Mouse (Mus musculus) lung, embryonic 16.5 days (tissue): ENCODE results near the gene Tarbp2. TPM values are rescaled to one million over a fixed set of nuclear protein-coding genes. Genes with fewer than 3 reads are reported as not detected.

ENCODE experiments used
- ATAC-seq: fragments of 200-750 bp; cut with Nextera tagmentation; 2 replicates; pipeline ENCODE4 v1.8.0; 2017; ENCODE audit warnings: low read depth, mild to moderate bottlenecking, moderate library complexity
- H3K27ac ChIP-seq: fragments of 300-500 bp; sonication (generic); 2 replicates; pipeline ENCODE4 v1.5.1; 2014; ENCODE audit warnings: mild to moderate bottlenecking, control low read depth, low read length
- H3K27me3 ChIP-seq: fragments of 300-500 bp; sonication (generic); 2 replicates; pipeline ENCODE4 v1.6.1; 2014; ENCODE audit warnings: low read depth, low read length, mixed read lengths; ENCODE audit not compliant: control insufficient read depth, insufficient read depth
- H3K36me3 ChIP-seq: fragments of 300-500 bp; sonication (generic); 2 replicates; pipeline ENCODE4 v1.6.1; 2014; ENCODE audit warnings: low read length; ENCODE audit not compliant: control insufficient read depth, insufficient read depth
- H3K4me1 ChIP-seq: fragments of 300-500 bp; sonication (generic); replicated peaks from 2 replicates; pipeline ENCODE4 v1.6.1; 2014; ENCODE audit warnings: low read length, mixed read lengths; ENCODE audit not compliant: control insufficient read depth, insufficient read depth
- H3K4me2 ChIP-seq: fragments of 300-500 bp; sonication (generic); 2 replicates; pipeline ENCODE4 v1.6.1; 2014; ENCODE audit warnings: low read depth, low read length, control low read depth
- H3K4me3 ChIP-seq: fragments of 300-500 bp; sonication (generic); 2 replicates; pipeline ENCODE4 v1.5.1; 2014; ENCODE audit warnings: mild to moderate bottlenecking, low read length, control low read depth
- H3K9ac ChIP-seq: fragments of 300-500 bp; sonication (generic); 2 replicates; pipeline ENCODE4 v1.6.1; 2014; ENCODE audit warnings: low read length, control low read depth
- H3K9me3 ChIP-seq: fragments of 300-500 bp; sonication (generic); 2 replicates; pipeline ENCODE4 v1.6.1; 2016; ENCODE audit warnings: low read length; ENCODE audit not compliant: control insufficient read depth
- WGBS: fragments of 180-500 bp; shearing (Covaris S2); extraction: QIAGEN DNeasy Blood & Tissue Kit; methylation state at CpG from one replicate; pipeline ENCODE4 v1.1.7; 2014; 5-methylcytosine and 5-hydroxymethylcytosine counted together
- polyA plus RNA-seq: library from polyadenylated mRNA; unstranded; fragments of >200 nt; fragmentation: Nextera tagmentation; extraction: Ambion mirVana; gene quantifications from 2 replicates; pipeline ENCODE4 v1.2.1, GENCODE M21; 2015

Tarbp2 gene
- polyA plus RNA-seq, 1 experiment from 2014 or later, result 73.4 TPM

GRCm38 (mm10) chr15:102503924-102504782 is 13.8 kb upstream of the Tarbp2 start:
- no peaks in the 10 kb centered on the region for H3K27me3 ChIP-seq
- no peak overlapping the region for H3K27ac ChIP-seq
- no peak overlapping the region for H3K4me3 ChIP-seq
- H3K9ac ChIP-seq, result no peak overlapping the region
- WGBS, result 83% methylated on average over 9 of the region's 9 CpGs
- peaks cover 3% of the 10 kb centered on the region; the same call in 1 of the 2 replicates for H3K4me1 ChIP-seq
- H3K36me3 ChIP-seq, result peaks cover 43% of the 10 kb centered on the region
- no peak for ATAC-seq
- H3K9me3 ChIP-seq, result no peaks in the 10 kb centered on the region
- no peak overlapping the region for H3K4me2 ChIP-seq

- Histone ChIP-seq H3K9ac (no peak overlapping the region), H3K36me3 (peaks cover 32% of the 10 kb centered on the region), H3K27ac (no peak overlapping the region), H3K4me3 (no peak overlapping the region), H3K27me3 (no peaks in the 10 kb centered on the region), H3K9me3 (no peaks in the 10 kb centered on the region), H3K4me1 (peaks cover 8% of the 10 kb centered on the region), H3K4me2 (no peak overlapping the region)
- 62% methylated on average over 12 of the region's 12 CpGs for WGBS
- no peak for ATAC-seq
Observed at GRCm38 (mm10) chr15:102505073-102505769, 12.8 kb upstream of the Tarbp2 start.

GRCm38 (mm10) chr15:102505770-102506463 is 12.1 kb upstream of the Tarbp2 start:
- Histone ChIP-seq H3K4me3 (no peak overlapping the region), H3K9me3 (no peaks in the 10 kb centered on the region), H3K9ac (no peak overlapping the region), H3K27me3 (no peaks in the 10 kb centered on the region), H3K27ac (no peak overlapping the region), H3K4me1 (peaks cover 10% of the 10 kb centered on the region), H3K36me3 (peaks cover 25% of the 10 kb centered on the region), H3K4me2 (no peak overlapping the region)
- WGBS, result 60% methylated on average over 9 of the region's 9 CpGs
- ATAC-seq, result no peak

GRCm38 (mm10) chr15:102506464-102506830 is 11.5 kb upstream of the Tarbp2 start:
- Histone ChIP-seq H3K4me2 (no peak overlapping the region), H3K27ac (no peak overlapping the region), H3K4me1 (peaks cover 16% of the 10 kb centered on the region), H3K27me3 (no peaks in the 10 kb centered on the region), H3K9me3 (no peaks in the 10 kb centered on the region), H3K4me3 (no peak overlapping the region), H3K9ac (no peak overlapping the region), H3K36me3 (peaks cover 20% of the 10 kb centered on the region)
- WGBS, result 13% methylated on average over 2 of the region's 2 CpGs
- no peak for ATAC-seq

GRCm38 (mm10) chr15:102506864-102507263 is 11.1 kb upstream of the Tarbp2 start:
- Histone ChIP-seq H3K36me3 (peaks cover 17% of the 10 kb centered on the region), H3K4me2 (no peak overlapping the region), H3K9me3 (no peaks in the 10 kb centered on the region), H3K27ac (no peak overlapping the region), H3K4me1 (peaks cover 17% of the 10 kb centered on the region), H3K4me3 (no peak overlapping the region), H3K9ac (no peak overlapping the region), H3K27me3 (no peaks in the 10 kb centered on the region)
- WGBS, result 77% methylated on average over 1 of the region's 1 CpGs
- ATAC-seq, result no peak

- Histone ChIP-seq H3K36me3 (peaks cover 10% of the 10 kb centered on the region; the same call in 1 of the 2 replicates), H3K9me3 (no peaks in the 10 kb centered on the region), H3K27me3 (no peaks in the 10 kb centered on the region), H3K27ac (no peak overlapping the region), H3K4me3 (no peak overlapping the region), H3K4me1 (peaks cover 20% of the 10 kb centered on the region), H3K9ac (no peak overlapping the region), H3K4me2 (no peak overlapping the region)
- no peak for ATAC-seq
Observed at GRCm38 (mm10) chr15:102507561-102507960, 10.4 kb upstream of the Tarbp2 start.

GRCm38 (mm10) chr15:102508336-102508735 is 9.7 kb upstream of the Tarbp2 start:
- H3K27ac ChIP-seq, result no peak overlapping the region
- WGBS, result 72% methylated on average over 3 of the region's 3 CpGs
- H3K4me2 ChIP-seq, result no peak overlapping the region
- ATAC-seq, result no peak
- no peak overlapping the region for H3K9ac ChIP-seq
- no peaks in the 10 kb centered on the region for H3K27me3 ChIP-seq
- no peaks in the 10 kb centered on the region for H3K9me3 ChIP-seq
- H3K36me3 ChIP-seq, result peaks cover 3% of the 10 kb centered on the region; the same call in 1 of the 2 replicates
- H3K4me3 ChIP-seq, result no peak overlapping the region
- H3K4me1 ChIP-seq, result peaks cover 20% of the 10 kb centered on the region

GRCm38 (mm10) chr15:102510110-102510509 is 7.9 kb upstream of the Tarbp2 start:
- peak overlapping the region; percentile 65 for H3K4me3 ChIP-seq
- H3K27ac ChIP-seq, result peak overlapping the region; percentile 72
- H3K4me1 ChIP-seq, result peaks cover 20% of the 10 kb centered on the region
- H3K27me3 ChIP-seq, result no peaks in the 10 kb centered on the region
- peak overlapping the region; percentile 52 for H3K9ac ChIP-seq
- ATAC-seq, result peak; percentile 66
- peak overlapping the region; percentile 94 for H3K4me2 ChIP-seq
- WGBS, result 6% methylated on average over 9 of the region's 9 CpGs
- no peaks in the 10 kb centered on the region for H3K9me3 ChIP-seq
- no peaks in the 10 kb centered on the region for H3K36me3 ChIP-seq
